Mouse (Mus musculus) heart, adult 2 months (tissue): ENCODE results near the gene Ptk6.

Experiments used
- CTCF ChIP-seq: fragments of 200-600 bp; IDR thresholded peaks from 2 replicates; pipeline ENCODE4 v1.8.1; 2022; ENCODE audit warnings: antibody characterized with exemption, mild to moderate bottlenecking, moderate library complexity
- POLR2A ChIP-seq: fragments of 200-500 bp; IDR thresholded peaks from 2 replicates; pipeline ENCODE4 v1.6.1; 2011; ENCODE audit warnings: mild to moderate bottlenecking, low read depth, low read length, control low read depth; ENCODE audit not compliant: insufficient read depth

DNA sequence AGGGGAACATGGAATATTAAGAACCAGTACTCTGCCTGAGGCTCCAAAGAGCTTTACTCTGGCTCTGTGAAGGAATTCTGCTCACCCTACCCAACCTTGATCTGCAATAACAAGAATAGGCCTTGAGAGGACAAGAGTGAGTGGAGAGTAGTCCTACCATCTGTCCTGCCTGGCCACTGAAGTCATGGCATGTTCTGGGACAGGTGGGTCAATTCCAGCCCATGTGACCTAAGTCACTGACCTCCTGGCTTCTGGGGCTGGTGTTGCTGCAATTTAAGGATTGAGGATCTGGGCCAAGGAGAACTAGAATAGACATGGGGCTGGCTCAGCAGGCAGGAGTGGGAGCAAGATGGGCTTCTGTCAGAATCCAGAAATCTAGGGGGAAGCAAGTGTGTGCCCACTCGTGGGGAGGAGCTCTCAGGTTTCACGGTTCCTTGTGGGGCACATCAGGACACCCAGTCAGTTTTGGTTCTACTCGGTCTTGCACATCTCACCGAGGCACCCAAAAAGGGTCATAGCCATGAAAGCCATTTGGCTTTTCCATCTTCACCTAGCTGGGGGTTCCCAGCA lies 55.5 kb downstream of the Ptk6 start:
- no peak for TF ChIP-seq CTCF
- no peak; the same call in 1 of the 2 replicates for TF ChIP-seq POLR2A
